Mouse (Mus musculus): ENCODE results near the gene Fam131a. TPM values are rescaled to one million over a fixed set of nuclear protein-coding genes. Genes with fewer than 3 reads are reported as not detected.
"Not testable (repeated sequence)": the region's sequence is repeated elsewhere in the genome, so short reads cannot be mapped to it uniquely, and the experiment has no call there.

Gene Fam131a
- polyA plus RNA-seq (2014; fragmentation: Nextera tagmentation; extraction: Ambion mirVana) = 3.4 TPM in 2 replicates

GRCm38 (mm10) chr16:20693111-20693701 is at the start of gene Fam131a:
Gene Fam131a (plus strand): TSS chr16:20693241.
- peak; percentile 97 for DNase-seq
- H3K36me3 ChIP-seq (ENCODE audit: insufficient read depth) = peaks cover 46% of the 10 kb centered on the region
- ATAC-seq (ENCODE audit: insufficient read depth) = peak; percentile 94
- H3K27ac ChIP-seq (ENCODE audit: low read depth) = peak within 1 kb of the TSS; percentile 86; the same call in 1 of the 2 replicates
- H3K27me3 ChIP-seq (ENCODE audit: insufficient read depth, low read length) = no peaks in the 10 kb centered on the region
- under 1% methylated on average over 37 of the region's 37 CpGs for WGBS
- H3K4me1 ChIP-seq (ENCODE audit: insufficient read depth) = 0 out of 2 replicates have a peak, but pooled peaks cover 2% of the 10 kb centered on the region
- no peak for TF ChIP-seq CTCF (IDR thresholded peaks at IDR 0.05; ENCODE audit: low read depth)
- no peaks in the 10 kb centered on the region for H3K9me3 ChIP-seq (ENCODE audit: low read depth, low read length)
- H3K9ac ChIP-seq = peak within 1 kb of the TSS; percentile 64
- peak within 1 kb of the TSS; percentile 90 for H3K4me2 ChIP-seq
- H3K4me3 ChIP-seq (ENCODE audit: low read depth, low read length) = peak within 1 kb of the TSS; percentile 56

- Histone ChIP-seq H3K4me2 (no peak overlapping the region), H3K4me1 (ENCODE audit: insufficient read depth) (no peaks in the 10 kb centered on the region), H3K27ac (ENCODE audit: low read depth) (no peak overlapping the region), H3K9ac (no peak overlapping the region), H3K27me3 (ENCODE audit: insufficient read depth, low read length) (no peaks in the 10 kb centered on the region), H3K36me3 (ENCODE audit: insufficient read depth) (no peaks in the 10 kb centered on the region), H3K9me3 (ENCODE audit: low read depth, low read length) (no peaks in the 10 kb centered on the region), H3K4me3 (ENCODE audit: low read depth, low read length) (no peak overlapping the region)
- TF ChIP-seq CTCF (IDR thresholded peaks at IDR 0.05; ENCODE audit: low read depth) = no peak
- DNase-seq (no peak), ATAC-seq (ENCODE audit: insufficient read depth) (no peak)
- WGBS = 82% methylated on average over 7 of the region's 7 CpGs
Measured at GRCm38 (mm10) chr16:20643911-20644310, 49.1 kb upstream of the Fam131a start.

DNA sequence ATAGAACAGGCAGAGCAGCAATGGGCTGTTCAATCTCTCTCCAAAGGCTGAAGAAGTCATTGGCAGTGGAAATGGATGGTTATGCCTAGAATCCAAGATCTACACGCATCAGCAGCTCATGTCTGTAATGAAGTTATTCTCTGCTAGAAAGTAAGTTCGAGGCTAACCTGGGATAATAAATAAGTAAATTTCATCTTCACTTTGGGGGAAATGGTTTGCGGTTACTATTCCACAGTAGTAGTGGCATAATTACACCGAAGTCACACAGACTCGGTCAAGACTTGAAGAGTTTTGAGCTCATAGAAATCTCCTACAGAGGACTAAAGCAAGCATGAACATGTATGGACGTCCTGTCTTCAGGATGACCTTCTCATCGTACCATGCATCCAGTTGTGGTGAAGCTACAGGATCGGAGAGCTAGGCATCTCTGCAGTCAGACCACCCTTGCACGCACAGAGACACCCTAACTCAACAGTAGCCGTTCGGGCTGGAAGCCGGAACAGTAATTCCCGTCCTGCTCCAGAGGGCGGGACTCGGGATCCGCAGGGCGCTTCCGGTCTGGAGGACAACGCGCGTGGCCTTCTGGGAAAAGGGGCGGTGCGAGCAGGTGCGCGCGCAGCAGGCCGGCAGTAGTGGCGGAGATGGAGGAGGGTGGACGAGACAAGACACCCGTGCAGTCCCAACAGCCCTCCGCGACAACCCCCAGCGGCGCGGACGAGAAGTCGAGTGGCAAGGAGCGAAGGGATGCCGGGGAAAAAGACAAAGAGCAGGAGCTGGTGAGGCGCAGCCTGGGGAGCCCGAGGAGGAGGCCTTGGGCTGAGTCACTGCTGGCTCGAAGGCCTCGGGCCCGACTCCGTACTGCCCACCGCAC is 41.7 kb upstream of the Fam131a start, which contains the start of gene Psmd2:
Gene Psmd2 (plus strand): TSS at position 577 of the 871 bp plus-strand sequence.
- peaks cover 26% of the 10 kb centered on the region for H3K36me3 ChIP-seq (ENCODE audit: insufficient read depth)
- H3K4me1 ChIP-seq (ENCODE audit: insufficient read depth) = no peaks in the 10 kb centered on the region
- H3K4me2 ChIP-seq = peak within 1 kb of the TSS; percentile 80
- H3K27me3 ChIP-seq (ENCODE audit: insufficient read depth, low read length) = no peaks in the 10 kb centered on the region
- no peaks in the 10 kb centered on the region for H3K9me3 ChIP-seq (ENCODE audit: low read depth, low read length)
- peak within 1 kb of the TSS; percentile 75 for H3K27ac ChIP-seq (ENCODE audit: low read depth)
- WGBS = 2% methylated on average over 46 of the region's 46 CpGs
- peak; percentile 98 for DNase-seq
- H3K4me3 ChIP-seq (ENCODE audit: low read depth, low read length) = peak within 1 kb of the TSS; percentile 75
- ATAC-seq (ENCODE audit: insufficient read depth) = peak; percentile 97
- TF ChIP-seq CTCF (IDR thresholded peaks at IDR 0.05; ENCODE audit: low read depth) = peak; percentile 32
- H3K9ac ChIP-seq = peak within 1 kb of the TSS; percentile 73

GRCm38 (mm10) chr16:20651947-20652310 is 41.1 kb upstream of the Fam131a start:
- DNase-seq (no peak), ATAC-seq (ENCODE audit: insufficient read depth) (no peak; the same call in 1 of the 2 replicates)
- Histone ChIP-seq H3K4me3 (ENCODE audit: low read depth, low read length) (peak overlapping the region; percentile 75), H3K36me3 (ENCODE audit: insufficient read depth) (peaks cover 32% of the 10 kb centered on the region), H3K9me3 (ENCODE audit: low read depth, low read length) (no peaks in the 10 kb centered on the region), H3K27ac (ENCODE audit: low read depth) (no peak overlapping the region), H3K4me2 (peak overlapping the region; percentile 80), H3K9ac (peak overlapping the region; percentile 73), H3K27me3 (ENCODE audit: insufficient read depth, low read length) (no peaks in the 10 kb centered on the region), H3K4me1 (ENCODE audit: insufficient read depth) (no peaks in the 10 kb centered on the region)
- no peak for TF ChIP-seq CTCF (IDR thresholded peaks at IDR 0.05; ENCODE audit: low read depth)
- 7% methylated on average over 12 of the region's 12 CpGs for WGBS

GRCm38 (mm10) chr16:20653315-20653714 is 39.7 kb upstream of the Fam131a start:
- H3K4me3 ChIP-seq (ENCODE audit: low read depth, low read length) = no peak overlapping the region
- H3K4me2 ChIP-seq = no peak overlapping the region; the same call in 1 of the 2 replicates
- no peak overlapping the region for H3K9ac ChIP-seq
- H3K9me3 ChIP-seq (ENCODE audit: low read depth, low read length) = no peaks in the 10 kb centered on the region
- ATAC-seq (ENCODE audit: insufficient read depth) = no peak
- no peaks in the 10 kb centered on the region for H3K4me1 ChIP-seq (ENCODE audit: insufficient read depth)
- no peak overlapping the region for H3K27ac ChIP-seq (ENCODE audit: low read depth)
- no peak for DNase-seq
- no peaks in the 10 kb centered on the region for H3K27me3 ChIP-seq (ENCODE audit: insufficient read depth, low read length)
- 38% methylated on average over 2 of the region's 2 CpGs for WGBS
- no peak for TF ChIP-seq CTCF (IDR thresholded peaks at IDR 0.05; ENCODE audit: low read depth)
- peaks cover 46% of the 10 kb centered on the region for H3K36me3 ChIP-seq (ENCODE audit: insufficient read depth)

DNA sequence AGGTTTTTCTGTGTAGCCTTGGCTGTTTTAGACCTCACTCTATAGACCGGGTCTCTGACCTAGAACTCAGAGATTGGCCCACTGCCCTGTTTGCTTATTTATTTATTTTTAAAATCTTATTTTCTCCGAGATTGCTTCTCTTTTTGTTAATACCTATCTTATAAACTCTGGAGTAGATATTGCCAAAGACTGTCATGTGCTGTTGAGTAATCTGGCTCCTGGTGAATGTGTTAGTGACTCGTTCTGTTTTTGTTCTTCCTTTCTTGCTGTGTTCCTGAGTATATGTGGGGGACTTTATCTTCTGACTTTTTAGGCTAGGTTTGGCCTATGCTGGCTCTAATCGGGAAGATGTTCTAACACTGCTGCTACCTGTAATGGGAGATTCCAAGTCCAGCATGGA is 35.4 kb upstream of the Fam131a start:
- Histone ChIP-seq H3K27ac (ENCODE audit: low read depth) (no peak overlapping the region), H3K4me3 (ENCODE audit: low read depth, low read length) (no peak overlapping the region), H3K4me1 (ENCODE audit: insufficient read depth) (no peaks in the 10 kb centered on the region), H3K9me3 (ENCODE audit: low read depth, low read length) (no peaks in the 10 kb centered on the region), H3K36me3 (ENCODE audit: insufficient read depth) (peaks cover 89% of the 10 kb centered on the region), H3K4me2 (no peak overlapping the region), H3K27me3 (ENCODE audit: insufficient read depth, low read length) (no peaks in the 10 kb centered on the region), H3K9ac (no peak overlapping the region)
- ATAC-seq (ENCODE audit: insufficient read depth) (no peak), DNase-seq (no peak)
- no peak for TF ChIP-seq CTCF (IDR thresholded peaks at IDR 0.05; ENCODE audit: low read depth)
- WGBS = 87% methylated on average over 4 of the region's 4 CpGs

DNA sequence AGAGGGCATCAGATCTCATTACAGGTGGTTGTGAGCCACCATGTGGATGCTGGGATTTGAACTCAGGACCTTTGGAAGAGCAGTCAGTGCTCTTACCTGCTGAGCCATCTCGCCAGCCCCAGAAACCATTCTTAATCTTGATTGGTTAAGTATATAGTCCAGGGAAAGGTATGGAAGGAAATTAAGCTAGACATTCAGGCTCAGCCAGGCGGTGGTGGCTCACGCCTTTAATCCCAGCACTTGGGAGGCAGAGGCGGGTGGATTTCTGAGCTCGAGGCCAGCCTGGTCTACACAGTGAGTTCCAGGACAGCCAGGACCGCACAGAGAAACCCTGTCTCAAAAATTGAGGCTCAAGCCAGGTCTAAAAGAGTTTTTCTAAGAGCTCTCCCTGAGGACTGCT is 25.0 kb upstream of the Fam131a start, which contains the start of gene Eif4g1:
Gene Eif4g1 (plus strand): TSS at position 301 of the 400 bp plus-strand sequence.
- not testable (repeated sequence) for H3K4me1 ChIP-seq (ENCODE audit: insufficient read depth); H3K27ac ChIP-seq (ENCODE audit: low read depth); H3K4me3 ChIP-seq (ENCODE audit: low read depth, low read length); H3K4me2 ChIP-seq; H3K9ac ChIP-seq; DNase-seq; H3K9me3 ChIP-seq (ENCODE audit: low read depth, low read length); ATAC-seq (ENCODE audit: insufficient read depth); H3K27me3 ChIP-seq (ENCODE audit: insufficient read depth, low read length)
- peaks cover 12% of the 10 kb centered on the region; the same call in 1 of the 2 replicates for H3K36me3 ChIP-seq (ENCODE audit: insufficient read depth)
- 90% methylated on average over 4 of the region's 6 CpGs for WGBS
